Mouse (Mus musculus): ENCODE results near the gene Parp6.

GRCm38 (mm10) chr9:59684020-59684419 is 66.9 kb downstream of the Parp6 start:
- TF ChIP-seq POLR2A (IDR thresholded peaks at IDR 0.05; ENCODE audit: extremely low read depth, insufficient read depth, low read length), result no peak
- TF ChIP-seq CTCF (IDR thresholded peaks at IDR 0.05; ENCODE audit: low read depth, low read length), result no peak

Data from liver, adult 2 months (tissue).